Mouse (Mus musculus): Measurements from ENCODE around the gene Rhoa. TPM values are rescaled to one million over a fixed set of nuclear protein-coding genes. Genes with fewer than 3 reads are reported as not detected.
A peak's percentile ranks its signal among the peaks of the same experiment; 100 is the strongest.
"Not testable (repeated sequence)": the region's sequence is repeated elsewhere in the genome, so short reads cannot be mapped to it uniquely, and the experiment has no call there.

Rhoa gene
- polyA plus RNA-seq, 1 experiment from 2014 or later = 326 TPM

DNA sequence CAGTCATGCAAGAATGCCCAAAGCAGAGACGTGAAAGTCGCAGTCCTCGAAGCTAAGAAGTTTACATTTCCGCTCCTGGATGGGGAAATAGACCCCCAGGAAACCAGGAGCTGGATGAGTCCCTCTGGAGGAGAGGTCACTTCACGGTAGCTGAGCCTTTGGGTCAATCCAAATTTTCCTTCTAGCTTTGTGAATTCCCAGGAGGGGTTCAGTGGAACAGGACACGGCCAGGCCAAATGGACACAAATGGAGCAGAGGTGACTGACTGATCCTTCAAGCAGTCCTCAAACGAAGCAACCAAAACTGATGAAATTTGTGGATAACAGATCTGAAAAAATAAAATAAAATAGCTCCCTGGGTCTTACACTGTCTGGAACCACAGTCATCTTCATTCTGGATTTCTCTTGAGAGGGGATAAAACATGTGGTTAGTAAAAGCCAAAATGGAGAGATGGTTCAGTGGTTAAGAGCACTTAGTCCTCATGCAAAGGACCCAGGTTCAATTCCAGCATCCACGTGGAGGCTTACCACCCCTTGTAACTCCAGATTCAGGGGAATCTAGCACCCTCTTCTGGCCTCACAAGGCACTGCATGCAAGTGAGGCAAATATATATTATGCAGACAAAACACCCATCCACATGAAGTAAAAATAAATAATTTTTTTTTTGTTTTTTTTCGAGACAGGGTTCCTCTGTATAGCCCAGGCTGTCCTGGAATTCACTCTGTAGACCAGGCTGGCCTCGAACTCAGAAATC, 27.1 kb upstream of the Rhoa start:
- no peak for DNase-seq (ENCODE audit: low spot score)

DNA sequence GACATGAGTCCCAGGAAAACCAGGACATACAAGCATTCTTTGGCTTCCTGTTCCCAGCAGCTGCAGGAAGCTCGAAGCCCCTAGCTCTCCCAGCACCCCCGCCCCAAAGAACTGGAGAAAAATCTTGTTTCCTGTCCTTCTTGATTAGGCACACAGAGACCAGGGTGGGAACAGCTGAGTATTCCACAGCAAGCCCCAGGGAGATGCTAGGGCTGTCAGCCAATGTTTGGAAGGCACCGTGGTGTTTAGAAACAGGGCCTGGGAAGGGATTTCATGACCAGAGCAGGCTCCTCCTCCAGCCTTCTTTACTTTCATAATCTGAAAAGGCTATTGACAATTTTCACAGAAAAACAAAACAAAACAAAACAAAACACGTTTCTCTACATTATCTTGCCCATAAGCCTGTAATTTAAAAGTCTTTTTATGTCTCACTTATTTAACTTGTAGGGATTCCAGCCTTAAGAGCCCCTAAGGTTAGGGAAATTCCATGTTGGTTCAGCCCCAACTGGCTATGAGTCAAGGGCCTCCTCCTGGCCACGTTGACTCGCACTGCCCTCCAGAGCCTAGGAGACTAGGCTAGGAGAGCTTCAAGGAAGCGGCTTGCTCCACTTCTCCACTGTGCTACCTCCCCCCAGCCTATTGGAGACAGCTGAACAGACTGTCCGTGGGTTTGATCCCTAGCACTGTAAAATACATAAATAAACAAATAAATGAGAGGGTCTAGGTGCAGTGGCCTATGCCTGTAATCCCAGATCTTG, 25.7 kb upstream of the Rhoa start:
- DNase-seq (ENCODE audit: low spot score) (peak; percentile 90), ATAC-seq (ENCODE audit: low read depth) (peak; percentile 86)
- Histone ChIP-seq H3K4me3 (ENCODE audit: low read depth, low read length) (no peak overlapping the region), H3K9ac (ENCODE audit: low read depth, low read length) (no peak overlapping the region), H3K27ac (replicated peaks; ENCODE audit: low read depth, low read length) (peak overlapping the region; percentile 35), H3K4me2 (ENCODE audit: low read depth, low read length) (no peak overlapping the region), H3K9me3 (ENCODE audit: control insufficient read depth, low read length) (no peaks in the 10 kb centered on the region), H3K36me3 (ENCODE audit: control insufficient read depth, insufficient read depth, low read length) (no peaks in the 10 kb centered on the region), H3K27me3 (replicated peaks; ENCODE audit: control insufficient read depth, insufficient read depth, low read length) (no peaks in the 10 kb centered on the region), H3K4me1 (ENCODE audit: control insufficient read depth, insufficient read depth, low read length) (no peaks in the 10 kb centered on the region)
- 30% methylated on average over 8 of the region's 8 CpGs for WGBS

More for the DNA sequence above, 27.1 kb upstream of the Rhoa start:
- H3K4me3 ChIP-seq (ENCODE audit: low read depth, low read length) = no peak overlapping the region
- no peak overlapping the region for H3K27ac ChIP-seq (replicated peaks; ENCODE audit: low read depth, low read length)
- no peaks in the 10 kb centered on the region for H3K27me3 ChIP-seq (replicated peaks; ENCODE audit: control insufficient read depth, insufficient read depth, low read length)
- no peak overlapping the region for H3K4me2 ChIP-seq (ENCODE audit: low read depth, low read length)
- no peaks in the 10 kb centered on the region for H3K36me3 ChIP-seq (ENCODE audit: control insufficient read depth, insufficient read depth, low read length)
- no peaks in the 10 kb centered on the region for H3K9me3 ChIP-seq (ENCODE audit: control insufficient read depth, low read length)
- H3K4me1 ChIP-seq (ENCODE audit: control insufficient read depth, insufficient read depth, low read length) = no peaks in the 10 kb centered on the region
- no peak for ATAC-seq (ENCODE audit: low read depth)
- H3K9ac ChIP-seq (ENCODE audit: low read depth, low read length) = no peak overlapping the region
- WGBS = 67% methylated on average over 10 of the region's 10 CpGs

DNA sequence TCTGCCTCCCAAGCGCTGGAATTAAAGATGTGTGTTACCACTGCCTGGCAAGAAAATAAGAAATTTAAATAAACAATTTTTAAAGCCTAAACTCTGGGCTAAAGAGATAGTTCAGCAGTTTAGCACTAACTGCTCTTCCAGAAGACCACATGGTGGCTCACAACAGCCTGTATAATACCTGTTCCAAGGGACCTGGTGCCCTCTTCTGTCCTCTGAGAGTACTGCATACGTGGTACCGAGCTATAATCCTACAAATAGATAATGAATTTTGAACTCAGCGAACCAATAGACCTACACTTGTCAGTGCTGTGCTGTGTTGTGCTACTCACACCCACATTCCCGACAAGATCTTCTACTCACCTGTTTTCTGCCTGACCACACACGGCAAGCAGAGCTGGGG, 21.5 kb upstream of the Rhoa start:
- peak; percentile 77 for ATAC-seq (ENCODE audit: low read depth)

DNA sequence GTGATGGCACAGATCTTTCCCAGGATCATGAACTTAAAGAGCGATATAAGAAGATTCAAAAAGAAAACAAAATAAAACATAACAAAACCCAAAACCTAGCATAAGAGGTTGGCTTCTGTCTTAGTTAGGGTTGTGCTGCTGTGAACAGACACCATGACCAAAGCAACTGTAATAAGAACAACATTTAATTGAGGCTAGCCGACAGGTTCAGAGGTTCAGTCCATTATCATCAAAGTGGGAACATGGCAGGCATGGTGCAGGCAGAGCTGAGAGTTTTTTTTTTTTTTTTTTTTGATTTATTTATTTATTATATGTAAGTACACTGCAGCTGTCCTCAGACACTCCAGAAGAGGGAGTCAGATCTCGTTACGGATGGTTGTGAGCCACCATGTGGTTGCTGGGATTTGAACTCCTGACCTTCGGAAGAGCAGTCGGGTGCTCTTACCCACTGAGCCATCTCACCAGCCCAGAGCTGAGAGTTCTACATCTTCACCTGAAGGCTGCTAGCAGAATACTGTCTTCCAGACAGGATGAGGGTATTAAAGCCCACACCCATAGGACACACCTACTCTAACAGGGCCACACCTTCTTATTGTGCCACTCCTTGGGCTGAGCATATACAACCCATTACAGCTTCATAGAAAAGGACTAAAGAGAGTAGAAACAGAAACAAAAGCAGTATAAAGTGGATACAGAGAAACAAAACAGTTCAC, 18.2 kb upstream of the Rhoa start:
- not testable (repeated sequence) for H3K4me3 ChIP-seq (ENCODE audit: low read depth, low read length)

More for the DNA sequence above, 21.5 kb upstream of the Rhoa start:
- WGBS = 12% methylated on average over 6 of the region's 6 CpGs
- Histone ChIP-seq H3K27ac (replicated peaks; ENCODE audit: low read depth, low read length) (no peak overlapping the region), H3K36me3 (ENCODE audit: control insufficient read depth, insufficient read depth, low read length) (no peaks in the 10 kb centered on the region), H3K9me3 (ENCODE audit: control insufficient read depth, low read length) (no peaks in the 10 kb centered on the region), H3K9ac (ENCODE audit: low read depth, low read length) (no peak overlapping the region), H3K4me3 (ENCODE audit: low read depth, low read length) (no peak overlapping the region), H3K4me1 (ENCODE audit: control insufficient read depth, insufficient read depth, low read length) (no peaks in the 10 kb centered on the region), H3K27me3 (replicated peaks; ENCODE audit: control insufficient read depth, insufficient read depth, low read length) (no peaks in the 10 kb centered on the region), H3K4me2 (ENCODE audit: low read depth, low read length) (no peak overlapping the region)
- peak; percentile 87 for DNase-seq (ENCODE audit: low spot score)

DNA sequence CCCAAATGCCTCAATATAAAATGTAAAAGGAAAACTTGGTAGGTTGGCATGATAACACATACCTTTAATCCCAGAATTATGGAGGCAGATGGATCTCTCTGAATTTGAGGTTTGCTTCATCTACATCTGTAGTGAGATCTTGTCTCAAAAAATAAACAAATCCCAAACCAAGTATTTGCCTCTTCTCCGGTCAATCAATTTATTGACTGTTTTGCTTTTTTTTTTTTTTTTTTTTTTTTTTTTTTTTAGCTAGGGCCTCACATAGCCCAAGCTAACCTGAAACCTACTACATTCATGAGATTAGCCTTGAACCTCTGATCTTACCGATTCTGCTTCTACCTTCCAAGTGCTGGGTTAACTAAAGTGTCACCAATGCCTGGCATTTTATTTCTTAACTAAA, 16.6 kb upstream of the Rhoa start:
- ATAC-seq (ENCODE audit: low read depth) = no peak
- H3K9me3 ChIP-seq (ENCODE audit: control insufficient read depth, low read length) = no peaks in the 10 kb centered on the region
- H3K36me3 ChIP-seq (ENCODE audit: control insufficient read depth, insufficient read depth, low read length) = peaks cover 6% of the 10 kb centered on the region; the same call in 1 of the 2 replicates
- WGBS = 58% methylated on average over 2 of the region's 2 CpGs
- H3K27ac ChIP-seq (replicated peaks; ENCODE audit: low read depth, low read length) = no peak overlapping the region
- peak overlapping the region; percentile 67; the same call in 1 of the 2 replicates for H3K4me3 ChIP-seq (ENCODE audit: low read depth, low read length)
- H3K4me1 ChIP-seq (ENCODE audit: control insufficient read depth, insufficient read depth, low read length) = peaks cover 7% of the 10 kb centered on the region
- H3K9ac ChIP-seq (ENCODE audit: low read depth, low read length) = peak overlapping the region; percentile 68; the same call in 1 of the 2 replicates
- H3K4me2 ChIP-seq (ENCODE audit: low read depth, low read length) = peak overlapping the region; percentile 77
- DNase-seq (ENCODE audit: low spot score) = no peak
- H3K27me3 ChIP-seq (replicated peaks; ENCODE audit: control insufficient read depth, insufficient read depth, low read length) = no peaks in the 10 kb centered on the region

More for the DNA sequence above, 18.2 kb upstream of the Rhoa start:
- not testable (repeated sequence) for ATAC-seq (ENCODE audit: low read depth); DNase-seq (ENCODE audit: low spot score); H3K9me3 ChIP-seq (ENCODE audit: control insufficient read depth, low read length); H3K36me3 ChIP-seq (ENCODE audit: control insufficient read depth, insufficient read depth, low read length); H3K4me1 ChIP-seq (ENCODE audit: control insufficient read depth, insufficient read depth, low read length); H3K9ac ChIP-seq (ENCODE audit: low read depth, low read length); H3K27ac ChIP-seq (replicated peaks; ENCODE audit: low read depth, low read length); H3K27me3 ChIP-seq (replicated peaks; ENCODE audit: control insufficient read depth, insufficient read depth, low read length); H3K4me2 ChIP-seq (ENCODE audit: low read depth, low read length)
- 86% methylated on average over 4 of the region's 6 CpGs for WGBS

DNA sequence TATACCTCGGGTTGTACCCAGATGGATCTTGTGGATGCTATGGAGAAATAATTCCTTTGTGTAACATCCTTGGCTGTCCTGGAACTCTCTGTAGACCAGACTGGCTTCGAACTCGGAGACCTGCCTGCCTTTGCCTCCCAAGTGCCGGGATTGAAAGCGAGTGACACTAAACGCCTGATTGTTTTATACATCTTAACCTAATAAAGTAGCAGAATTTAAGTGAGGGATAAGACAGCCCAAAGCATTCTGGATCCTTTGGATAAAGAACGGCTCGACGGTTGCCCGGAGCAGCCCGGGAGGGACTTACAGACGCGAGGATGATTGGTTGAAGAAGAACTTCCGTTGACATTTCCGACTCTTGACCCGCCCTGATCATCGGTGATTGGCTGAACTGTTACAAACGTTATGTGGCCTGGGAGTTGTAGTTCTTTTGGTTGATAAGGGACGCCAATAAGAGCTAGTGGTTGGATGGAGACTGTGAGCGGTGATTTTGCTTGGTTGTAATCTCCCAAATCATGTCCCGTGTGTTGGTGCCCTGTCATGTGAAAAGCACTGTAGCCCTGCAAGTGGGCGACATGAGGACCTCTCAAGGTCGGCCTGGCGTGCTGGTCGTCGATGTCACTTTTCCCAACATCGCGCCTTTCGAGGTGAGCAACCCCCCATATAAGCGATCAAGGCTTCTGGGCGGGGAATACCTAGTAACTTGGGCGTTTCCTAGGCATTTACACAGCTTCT, 15.7 kb upstream of the Rhoa start, which contains the start of gene Nicn1:
Gene Nicn1 (plus strand): TSS at position 414 of the 735 bp plus-strand sequence.
- peak within 1 kb of the TSS; percentile 67 for H3K4me3 ChIP-seq (ENCODE audit: low read depth, low read length)
- H3K27ac ChIP-seq (replicated peaks; ENCODE audit: low read depth, low read length) = peak within 1 kb of the TSS; percentile 88
- H3K4me2 ChIP-seq (ENCODE audit: low read depth, low read length) = peak within 1 kb of the TSS; percentile 77
- peaks cover 7% of the 10 kb centered on the region for H3K4me1 ChIP-seq (ENCODE audit: control insufficient read depth, insufficient read depth, low read length)
- peaks cover 13% of the 10 kb centered on the region; the same call in 1 of the 2 replicates for H3K36me3 ChIP-seq (ENCODE audit: control insufficient read depth, insufficient read depth, low read length)
- peak; percentile 99 for DNase-seq (ENCODE audit: low spot score)
- ATAC-seq (ENCODE audit: low read depth) = peak; percentile 99
- no peaks in the 10 kb centered on the region for H3K27me3 ChIP-seq (replicated peaks; ENCODE audit: control insufficient read depth, insufficient read depth, low read length)
- WGBS = 1% methylated on average over 32 of the region's 32 CpGs
- no peaks in the 10 kb centered on the region for H3K9me3 ChIP-seq (ENCODE audit: control insufficient read depth, low read length)
- peak within 1 kb of the TSS; percentile 68 for H3K9ac ChIP-seq (ENCODE audit: low read depth, low read length)

DNA sequence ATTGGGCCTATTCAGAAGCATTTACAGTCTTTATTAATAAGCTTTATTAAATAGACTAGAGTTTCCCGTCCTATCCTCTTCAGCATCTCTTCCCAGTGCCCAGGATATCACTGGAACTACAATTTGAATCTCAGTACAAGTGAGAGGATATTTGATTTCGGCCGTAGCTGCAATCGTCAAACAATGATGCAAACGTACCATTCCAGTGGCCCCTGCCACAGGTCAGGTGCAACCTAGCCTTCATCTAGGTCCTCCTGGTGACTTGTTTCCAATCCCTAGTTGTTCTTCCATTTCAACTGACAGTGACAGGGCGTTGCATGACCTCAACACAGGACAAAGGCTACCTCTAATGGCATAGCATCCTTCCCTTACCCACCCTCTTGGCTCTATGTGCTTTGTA, 15.2 kb upstream of the Rhoa start:
- ATAC-seq (ENCODE audit: low read depth) = no peak
- DNase-seq (ENCODE audit: low spot score) = no peak
- Histone ChIP-seq H3K27me3 (replicated peaks; ENCODE audit: control insufficient read depth, insufficient read depth, low read length) (no peaks in the 10 kb centered on the region), H3K4me3 (ENCODE audit: low read depth, low read length) (peak overlapping the region; percentile 67), H3K4me1 (ENCODE audit: control insufficient read depth, insufficient read depth, low read length) (peaks cover 7% of the 10 kb centered on the region), H3K9me3 (ENCODE audit: control insufficient read depth, low read length) (no peaks in the 10 kb centered on the region), H3K27ac (replicated peaks; ENCODE audit: low read depth, low read length) (no peak overlapping the region; the same call in 1 of the 2 replicates), H3K9ac (ENCODE audit: low read depth, low read length) (peak overlapping the region; percentile 66), H3K36me3 (ENCODE audit: control insufficient read depth, insufficient read depth, low read length) (peaks cover 13% of the 10 kb centered on the region; the same call in 1 of the 2 replicates), H3K4me2 (ENCODE audit: low read depth, low read length) (peak overlapping the region; percentile 77)
- 47% methylated on average over 6 of the region's 6 CpGs for WGBS
